Mouse (Mus musculus) gastrocnemius, postnatal 25 days (tissue): ENCODE data around the gene Cdipt. TPM values are rescaled to one million over a fixed set of nuclear protein-coding genes. Genes with fewer than 3 reads are reported as not detected.

ENCODE experiments used
- DNase-seq: peaks from one replicate; pipeline ENCODE4 v3.0.0; 2022
- total RNA-seq, 2 experiments: library from RNA; stranded (reverse); gene quantifications; 1 replicate in 1 of 2; 2 replicates in 1 of 2; pipeline ENCODE4 v1.2.3; 2021

The Cdipt gene
- total RNA-seq, 2 experiments from 2014 or later: 30.5 to 31.2 TPM

DNA sequence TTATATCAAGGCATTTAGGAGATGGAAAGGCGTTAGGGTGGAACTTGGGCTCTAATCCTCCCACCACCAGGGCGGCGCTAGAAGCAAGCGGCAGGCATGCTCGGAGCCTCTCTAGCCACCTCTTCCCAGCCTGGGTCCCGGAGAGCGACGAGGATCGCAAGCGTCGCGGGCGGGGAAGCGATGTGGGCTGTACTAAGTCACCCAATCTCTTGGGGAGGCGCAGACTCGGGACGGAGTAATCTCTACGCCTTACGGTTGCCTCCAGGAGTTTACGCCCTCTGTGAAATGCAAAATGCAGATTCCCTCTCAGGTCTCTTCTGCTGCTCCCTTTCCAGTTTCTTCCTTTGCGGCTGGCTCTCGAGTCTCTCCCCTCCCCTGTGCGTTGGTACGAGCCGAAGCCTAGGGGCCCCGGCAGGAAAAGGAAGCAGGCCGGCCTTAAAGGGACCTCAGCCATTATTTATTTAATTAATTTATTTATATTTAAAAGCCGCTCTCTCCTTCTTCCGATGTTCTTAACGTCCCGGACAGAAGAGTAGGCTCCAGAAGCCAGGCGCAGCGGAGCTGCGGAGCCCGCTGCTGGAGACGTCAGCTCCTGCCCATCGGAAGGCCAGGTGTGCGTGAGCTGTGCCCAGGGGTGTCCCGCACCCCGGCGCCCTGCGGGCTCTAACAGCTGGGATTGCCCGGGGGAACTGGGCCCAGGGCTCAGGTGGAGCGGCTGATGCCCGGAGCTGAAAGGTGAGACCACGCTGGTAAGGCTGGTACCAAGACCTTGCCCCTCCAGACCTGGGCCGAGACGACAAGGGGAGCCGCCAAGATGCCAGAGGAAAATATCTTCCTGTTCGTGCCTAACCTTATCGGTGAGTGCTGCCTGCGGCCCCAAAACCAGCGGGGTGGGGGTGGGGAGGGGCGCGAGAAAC, 494 bp downstream of the Cdipt start, which contains the start of gene Cdiptos:
TSS of gene Cdiptos (minus strand) at position 149 of the 917 bp plus-strand sequence.
- DNase-seq: peak; percentile 94

DNA sequence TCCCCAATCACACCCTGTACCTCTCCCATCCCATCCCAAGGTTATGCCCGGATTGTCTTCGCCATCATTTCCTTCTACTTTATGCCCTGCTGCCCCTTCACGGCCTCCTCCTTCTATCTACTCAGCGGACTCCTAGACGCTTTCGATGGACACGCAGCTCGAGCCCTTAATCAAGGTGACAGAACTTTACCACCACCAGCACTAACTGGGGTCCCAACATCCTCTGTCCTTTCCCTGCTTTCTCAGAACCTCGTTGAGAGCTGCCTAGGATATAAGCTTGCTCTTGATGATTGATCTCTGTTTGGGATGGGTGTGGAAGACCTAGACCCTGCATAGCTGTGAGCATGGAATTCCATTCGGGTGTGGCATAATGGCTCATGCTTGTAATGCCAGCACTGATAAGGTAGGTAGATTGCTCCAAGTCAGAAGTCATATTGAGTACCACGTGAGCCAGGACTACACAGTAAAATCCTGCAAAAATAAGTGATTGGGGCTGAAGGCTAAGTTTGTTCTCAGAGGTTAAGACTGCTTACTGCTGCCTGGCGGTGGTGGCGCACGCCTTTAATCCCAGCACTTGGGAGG, 1.3 kb downstream of the Cdipt start:
- no peak for DNase-seq

DNA sequence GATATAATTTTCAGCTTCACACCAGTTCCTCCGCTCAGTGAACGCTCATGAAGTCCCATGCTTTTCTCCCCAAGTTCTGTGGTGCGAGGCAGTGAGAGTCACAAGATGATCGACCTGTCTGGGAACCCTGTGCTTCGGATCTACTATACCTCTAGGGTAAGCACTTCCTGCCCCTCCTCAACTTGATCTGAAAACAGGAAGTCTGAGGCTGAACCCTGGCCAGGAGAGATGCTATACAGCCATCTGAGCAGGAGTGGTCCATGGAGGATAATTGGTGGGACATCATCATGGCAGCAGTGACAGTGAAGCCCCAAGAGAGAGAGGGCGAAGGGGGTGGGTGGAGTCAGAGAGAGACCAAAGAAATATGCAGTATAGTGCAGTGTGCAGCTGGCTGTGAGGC, 3.1 kb downstream of the Cdipt start:
- DNase-seq: no peak

DNA sequence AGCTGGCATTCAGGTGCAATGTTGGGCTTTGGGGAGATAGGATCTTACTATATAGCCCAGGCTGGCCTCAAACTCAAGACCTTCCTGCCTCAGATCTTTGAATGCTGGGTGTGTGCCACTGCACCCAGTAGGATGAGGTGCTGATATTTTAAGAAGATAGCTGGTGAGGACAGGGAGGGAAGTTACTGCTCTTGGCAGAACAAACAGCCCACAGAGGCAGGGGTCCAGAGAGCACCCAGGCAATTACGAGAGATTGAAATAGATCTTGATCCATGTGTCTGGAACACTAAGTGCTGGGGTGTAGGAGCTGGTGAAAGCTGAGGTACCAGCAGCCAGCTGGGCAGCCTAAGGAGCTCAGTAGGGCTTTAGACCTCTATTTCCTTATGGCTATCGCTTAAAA, 5.9 kb downstream of the Cdipt start:
- DNase-seq: peak; percentile 44

DNA sequence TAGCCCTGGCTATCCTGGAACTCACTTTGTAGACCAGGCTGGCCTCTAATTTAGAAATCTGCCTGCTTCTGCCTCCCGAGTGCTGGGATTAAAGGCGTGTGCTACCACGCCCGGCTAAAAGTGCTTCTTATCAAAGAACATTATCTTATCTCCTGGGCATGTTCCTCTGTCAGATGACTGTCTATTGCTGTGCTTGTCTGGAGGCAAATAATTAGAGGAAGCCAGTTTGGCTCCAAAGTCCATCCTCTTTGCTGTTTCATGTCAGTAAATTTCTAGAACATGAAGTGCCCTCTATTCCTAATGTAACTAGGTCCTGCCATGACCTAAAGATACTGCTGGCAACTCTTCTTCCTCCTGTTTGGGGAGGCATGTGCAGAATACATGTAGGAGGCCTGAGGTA, 6.3 kb downstream of the Cdipt start:
- DNase-seq: no peak

DNA sequence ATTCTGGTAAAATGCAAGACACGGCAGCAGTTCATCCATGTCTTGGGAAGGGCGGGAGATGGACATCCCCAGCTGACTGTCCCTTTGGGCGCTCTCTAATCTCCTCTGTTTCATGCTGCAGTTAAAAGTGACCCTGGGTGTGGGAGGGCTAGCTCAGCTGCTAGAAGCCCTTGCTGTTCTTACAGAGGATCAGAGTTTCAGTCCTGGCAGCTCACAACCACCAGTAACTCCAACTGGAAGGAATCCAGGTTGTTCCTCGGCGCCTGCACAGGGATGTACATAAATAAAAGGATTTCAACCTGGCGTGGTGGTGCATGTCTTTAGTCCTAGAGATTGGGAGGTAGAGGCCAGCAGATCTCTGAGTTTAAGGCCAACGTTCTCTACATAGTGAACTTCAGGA, 7.4 kb downstream of the Cdipt start:
- DNase-seq: no peak

DNA sequence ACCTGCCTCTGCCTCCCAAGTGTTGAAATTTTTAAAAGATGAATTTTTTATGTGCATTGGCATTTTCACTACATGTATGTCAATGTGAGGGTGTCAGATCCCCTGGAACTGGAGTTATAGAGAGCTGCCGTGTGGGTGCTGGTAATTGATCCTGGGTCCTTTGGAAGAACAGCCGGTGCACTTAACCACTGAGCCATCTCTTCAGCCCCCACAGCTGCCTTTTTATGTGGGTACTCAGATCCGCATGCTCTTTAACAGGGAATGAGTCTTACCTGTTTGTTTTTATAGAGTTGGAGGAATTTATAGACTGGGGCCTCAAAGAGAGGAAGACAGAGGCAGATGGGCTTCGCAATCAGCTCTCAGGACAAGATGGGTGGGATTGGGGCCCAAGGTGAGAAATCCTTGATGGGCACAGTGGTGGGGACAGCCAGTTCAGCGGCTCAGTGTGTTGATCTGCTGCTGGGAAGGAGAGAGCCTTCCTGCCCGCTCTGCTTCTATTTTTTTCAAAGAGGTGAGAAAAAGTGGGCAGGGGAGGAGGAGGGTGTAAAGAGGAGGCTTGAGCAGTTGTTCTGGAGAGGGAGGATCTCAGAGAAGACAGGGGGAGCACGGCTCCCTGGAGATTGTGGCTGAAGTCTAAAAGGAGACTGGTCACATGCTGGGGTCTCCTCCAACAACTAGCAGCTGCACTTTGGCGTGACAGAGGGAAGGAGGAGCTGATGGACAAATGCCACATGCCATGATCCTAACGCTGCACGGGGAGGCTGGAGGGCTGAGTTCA, 9.1 kb downstream of the Cdipt start:
- DNase-seq: no peak

DNA sequence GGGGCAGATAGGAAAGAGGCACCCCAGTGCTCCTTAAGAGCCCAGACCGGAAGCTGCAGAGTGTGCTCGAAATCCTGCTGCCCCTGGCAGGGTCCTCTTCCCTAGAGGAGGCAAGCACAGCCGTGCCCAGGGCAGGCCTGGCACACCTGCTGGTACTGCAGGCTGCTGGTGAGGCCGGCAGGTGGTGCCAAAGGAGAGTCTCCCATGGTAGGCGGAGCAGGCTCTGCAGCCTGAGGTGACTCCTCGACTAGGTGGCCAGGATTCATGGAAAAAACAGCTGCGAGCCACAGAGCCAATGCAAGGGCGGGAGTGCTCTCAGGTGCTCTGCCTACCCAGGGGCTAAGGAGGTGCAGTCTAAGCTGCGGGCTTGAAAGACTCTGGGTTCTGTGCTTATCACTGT, 10.6 kb downstream of the Cdipt start:
- DNase-seq: peak; percentile 53

DNA sequence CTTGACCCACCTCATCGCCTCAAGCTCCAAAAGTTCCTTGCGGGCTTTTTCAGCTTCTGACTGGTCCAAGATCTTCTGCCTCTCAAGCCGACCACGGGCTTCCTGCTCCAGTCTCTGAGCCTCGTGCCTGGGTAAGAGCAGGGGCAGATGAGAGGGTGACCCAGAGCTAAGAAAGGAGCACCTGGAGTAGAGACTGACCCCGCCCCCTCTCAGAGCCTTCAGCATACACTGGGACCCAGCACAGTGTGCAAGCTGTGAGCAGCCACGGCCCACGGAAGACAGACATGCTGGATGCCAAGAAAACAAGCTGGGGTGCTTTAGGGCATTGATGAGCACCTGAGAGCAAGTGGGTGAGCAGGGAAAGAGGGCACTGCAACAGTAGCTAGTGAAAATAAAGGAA, 13.1 kb downstream of the Cdipt start:
- no peak for DNase-seq

DNA sequence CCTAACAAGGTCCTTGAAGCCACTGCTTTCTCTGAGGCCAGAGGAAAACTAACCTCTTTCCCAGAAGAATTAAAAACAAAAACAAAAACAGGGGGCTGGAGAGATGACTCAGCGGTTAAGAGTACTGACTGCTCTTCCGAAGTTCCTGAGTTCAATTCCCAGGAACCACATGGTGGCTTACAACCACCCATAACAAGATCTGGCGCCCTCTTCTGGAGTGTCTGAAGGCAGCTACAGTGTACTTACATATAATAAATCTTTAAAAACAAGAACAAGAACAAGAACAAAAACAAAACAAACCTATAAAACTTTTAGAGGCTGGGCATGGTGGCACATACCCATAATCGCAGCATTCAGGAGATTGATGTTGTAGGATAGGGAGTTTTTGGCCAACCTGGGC, 20.7 kb downstream of the Cdipt start:
- DNase-seq: no peak

DNA sequence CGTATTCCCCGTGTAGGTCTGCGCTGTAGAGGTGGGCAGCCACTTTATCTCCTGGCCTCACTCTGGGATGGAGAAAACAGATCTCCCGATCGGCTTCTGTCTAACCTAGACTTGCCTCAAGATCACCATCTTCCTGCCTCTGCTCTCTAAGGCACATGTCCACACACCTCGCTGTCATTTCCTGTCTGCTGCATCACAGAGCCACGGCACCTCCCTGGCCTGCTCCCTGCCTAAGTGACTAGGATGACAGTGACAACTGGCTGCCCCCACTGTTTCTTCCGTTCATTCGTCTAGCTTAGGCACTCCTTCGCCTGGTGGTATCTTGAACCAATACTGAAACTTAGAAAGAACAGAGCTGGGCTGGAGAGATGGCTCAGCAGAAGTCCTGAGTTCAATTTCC, 23.9 kb downstream of the Cdipt start:
- DNase-seq: no peak

DNA sequence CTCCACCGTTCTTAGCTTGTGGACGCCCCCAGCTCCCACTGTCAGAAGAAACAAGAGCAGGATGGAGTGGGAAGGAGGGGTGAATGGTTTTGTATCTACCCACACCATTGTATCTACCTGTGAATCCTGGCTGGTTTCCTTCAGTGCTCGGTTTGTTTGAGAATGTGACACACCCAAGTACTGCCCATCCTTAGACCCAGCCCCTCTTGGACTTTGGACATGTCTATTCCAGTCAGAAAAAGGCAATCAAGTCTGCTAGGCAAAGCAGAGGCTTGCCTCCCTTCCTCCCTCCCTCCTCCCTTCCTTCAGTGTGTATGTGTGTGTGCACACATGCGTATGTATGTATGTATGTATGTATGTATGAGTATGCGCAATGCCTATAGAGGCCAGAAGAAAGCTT, 27.9 kb downstream of the Cdipt start:
- no peak for DNase-seq

DNA sequence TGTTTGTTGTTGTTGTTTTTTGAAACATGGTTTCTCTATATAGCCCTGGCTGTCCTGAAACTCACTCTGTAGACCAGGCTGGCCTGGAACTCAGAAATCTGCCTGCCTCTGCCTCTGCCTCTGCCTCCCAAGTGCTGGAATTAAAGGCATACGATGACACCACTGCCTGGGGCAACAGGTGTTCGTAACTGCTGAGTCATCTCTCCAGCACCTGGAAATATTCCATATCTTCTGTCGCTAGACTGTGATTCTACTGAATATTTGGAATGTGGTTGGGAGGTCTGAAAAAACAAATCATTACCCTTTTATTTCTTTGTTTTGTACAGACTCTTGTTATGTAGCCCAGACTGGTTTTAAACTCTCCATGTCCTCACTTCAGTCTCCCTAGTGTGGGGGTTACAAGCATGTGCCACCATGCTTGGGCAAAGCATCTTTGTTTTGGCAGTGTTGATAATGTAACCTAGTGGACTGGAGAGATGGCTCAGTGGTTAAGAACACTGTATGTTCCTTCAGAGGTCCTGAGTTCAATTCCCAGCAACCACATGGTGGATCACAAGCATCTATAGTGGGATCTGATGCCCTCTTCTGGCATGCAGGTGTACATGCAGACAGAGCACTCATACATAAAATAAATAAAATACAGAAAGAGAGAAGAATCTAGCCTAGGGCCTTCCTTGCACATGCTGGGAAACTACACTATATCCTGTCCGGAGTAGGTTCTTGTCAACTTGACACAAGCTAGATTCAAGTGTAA, 28.6 kb downstream of the Cdipt start:
- no peak for DNase-seq

DNA sequence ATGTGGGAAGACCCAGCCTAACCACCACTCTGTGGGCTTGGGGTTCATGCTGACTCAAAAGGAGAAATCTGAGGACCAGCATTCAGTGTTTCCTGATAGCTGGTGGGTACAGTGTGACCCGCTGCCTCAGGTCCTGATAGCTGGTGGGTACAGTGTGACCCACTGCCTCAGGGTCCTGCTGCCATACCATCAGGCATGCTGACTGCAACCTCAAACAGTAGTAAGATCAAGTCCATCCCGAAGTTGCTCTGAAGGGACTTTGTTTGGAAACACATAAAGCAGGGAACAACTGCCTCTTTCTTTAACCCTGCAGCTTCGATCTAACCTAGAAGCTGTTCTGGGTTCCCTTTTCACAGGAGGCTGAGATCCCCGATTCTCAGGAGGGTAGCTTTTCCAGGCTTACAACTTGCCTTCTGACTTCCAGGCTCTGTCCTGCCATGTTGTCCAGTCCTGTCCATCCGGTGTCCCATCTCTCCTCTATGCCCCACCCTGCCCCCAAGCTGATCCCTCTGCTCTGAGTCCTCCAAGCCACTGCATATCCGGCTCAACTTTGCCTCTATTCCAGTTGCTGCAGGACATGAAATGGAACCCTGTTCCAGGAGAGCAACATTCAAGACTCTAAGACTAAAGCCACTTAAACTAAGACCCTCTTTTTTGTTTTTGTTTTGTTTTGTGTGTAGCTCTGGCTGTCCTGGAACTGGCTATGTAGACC, 31.8 kb downstream of the Cdipt start:
- DNase-seq: no peak

DNA sequence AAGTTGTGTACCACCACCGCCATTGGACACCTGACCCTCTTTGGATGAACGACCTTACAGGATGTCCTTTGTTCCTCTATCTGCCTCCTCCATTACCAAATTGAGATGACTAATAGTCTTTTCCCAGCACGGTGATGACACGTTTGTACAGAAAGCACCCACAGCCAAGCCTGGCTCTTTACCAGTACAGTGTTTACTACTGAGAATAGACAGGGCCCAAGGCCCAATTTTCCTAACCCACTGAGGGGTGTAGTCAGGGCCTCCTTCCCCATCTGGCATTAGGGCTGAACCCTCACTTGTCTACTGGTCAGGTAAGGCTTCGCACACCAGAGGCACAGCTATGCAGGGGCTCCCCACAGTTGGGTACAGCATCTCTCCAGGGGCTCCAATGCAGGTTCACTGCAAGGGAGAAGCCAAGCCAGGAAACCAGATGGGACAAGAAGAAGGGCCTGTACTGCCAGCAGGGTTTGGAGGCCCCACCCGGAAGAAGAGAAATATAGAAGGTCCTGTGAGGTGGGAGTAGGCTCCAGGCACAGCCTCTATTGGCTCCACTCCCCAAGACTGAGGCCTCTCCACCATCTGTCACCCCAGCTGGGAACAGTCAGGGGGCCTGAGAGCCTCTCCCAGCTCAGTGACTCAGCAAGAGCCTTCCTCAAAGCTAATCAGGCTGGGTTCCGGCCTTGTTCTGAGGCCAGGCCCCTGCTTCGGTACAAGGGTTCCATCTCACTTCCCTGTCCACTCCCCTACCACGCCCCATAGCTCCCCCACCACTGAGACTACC, 32.7 kb downstream of the Cdipt start:
- peak; percentile 79 for DNase-seq

DNA sequence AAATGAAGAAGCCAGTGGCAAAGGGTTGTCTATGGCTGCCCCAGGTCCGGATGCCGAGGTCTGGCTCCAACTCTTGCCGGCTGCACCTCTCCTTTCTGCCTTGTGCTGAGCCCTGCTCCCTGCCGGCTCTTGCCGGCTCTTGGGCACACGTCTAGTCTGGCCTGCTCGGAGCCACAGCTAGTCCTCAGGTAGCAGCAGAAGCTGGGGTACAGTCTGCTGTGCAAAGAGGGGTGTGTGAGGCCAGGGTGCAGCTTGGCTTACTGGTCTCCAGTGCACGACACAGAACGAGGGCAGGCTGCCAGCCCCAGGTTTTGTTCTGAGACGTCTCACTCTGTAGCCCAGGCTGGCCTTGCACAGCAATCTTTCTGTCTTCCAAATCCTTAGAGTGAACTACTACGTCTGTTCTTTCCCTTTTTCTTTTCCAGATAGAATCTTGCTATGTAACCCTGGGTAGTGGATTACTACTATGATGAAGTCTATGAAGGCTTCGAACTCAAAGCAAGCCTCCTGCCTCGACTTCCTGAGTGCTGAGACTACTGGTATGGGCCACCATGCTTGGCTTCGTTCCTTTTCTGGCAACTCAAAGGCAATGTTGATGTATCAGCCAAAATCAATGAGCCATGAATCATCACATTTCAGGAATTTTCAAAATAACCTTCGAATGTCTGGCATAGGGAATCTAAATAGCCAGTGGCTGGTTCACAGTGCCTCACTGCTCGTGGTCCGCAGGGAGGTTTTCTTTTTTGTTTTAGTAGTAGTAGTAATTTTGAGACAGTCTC, 33.8 kb downstream of the Cdipt start:
- DNase-seq: no peak

DNA sequence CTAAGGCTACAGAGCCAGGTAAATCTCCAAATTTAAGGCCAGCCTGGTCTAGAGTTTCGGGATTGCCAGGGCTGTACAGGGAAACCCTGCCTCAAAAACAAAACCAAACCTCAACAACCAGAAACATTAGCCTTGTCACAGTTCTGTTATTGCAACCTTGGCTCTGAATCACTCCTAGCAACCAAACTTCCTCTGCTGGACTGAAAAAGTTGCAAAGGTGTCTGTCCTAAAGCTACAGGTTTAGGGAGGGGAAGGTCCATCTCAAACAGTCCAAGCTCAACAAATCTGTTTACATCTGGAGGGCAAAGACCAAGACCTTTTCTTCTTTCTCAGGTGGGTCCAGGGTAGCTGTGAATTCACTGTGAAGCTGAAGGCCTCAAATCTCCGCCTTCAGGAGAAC, 35.3 kb downstream of the Cdipt start:
- no peak for DNase-seq

DNA sequence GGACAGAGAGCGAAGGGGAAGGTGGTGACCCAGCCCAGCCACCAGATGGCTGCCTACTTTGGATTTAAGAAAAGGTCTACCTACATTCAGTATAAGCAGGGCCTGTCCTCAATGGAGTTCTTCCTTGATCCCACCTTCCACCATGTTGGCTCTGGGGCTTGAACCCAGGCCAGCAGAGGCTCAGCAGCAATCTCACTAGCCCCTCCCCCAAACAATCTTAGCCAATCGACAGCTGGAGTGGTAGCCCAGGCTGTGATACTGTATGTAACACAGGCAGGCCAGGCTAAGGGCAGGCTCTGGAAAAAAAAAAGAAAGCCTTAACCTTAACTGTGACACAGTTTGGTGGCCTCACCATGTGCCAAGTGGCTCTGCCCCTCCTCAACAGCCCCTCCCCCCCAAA, 36.0 kb downstream of the Cdipt start:
- DNase-seq: no peak

DNA sequence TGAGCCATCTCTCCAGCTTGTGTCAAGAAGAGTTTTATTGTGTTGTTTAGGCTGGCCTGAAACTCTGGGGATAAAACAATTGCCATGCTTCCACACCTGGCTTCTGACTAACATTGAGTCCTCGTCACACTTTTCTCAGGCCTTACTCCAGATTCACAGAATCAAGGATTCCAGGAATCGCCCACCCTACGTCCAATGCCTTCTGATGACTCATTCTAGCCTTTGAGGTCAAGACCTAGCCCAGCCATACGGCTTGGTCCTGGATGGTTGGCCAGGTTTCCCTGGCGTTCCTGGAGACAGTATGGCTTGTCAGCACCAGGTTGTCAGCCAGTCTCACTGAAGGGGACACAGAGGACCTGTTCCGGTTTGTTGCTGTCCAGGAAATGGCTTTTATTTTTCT, 36.7 kb downstream of the Cdipt start:
- no peak for DNase-seq

DNA sequence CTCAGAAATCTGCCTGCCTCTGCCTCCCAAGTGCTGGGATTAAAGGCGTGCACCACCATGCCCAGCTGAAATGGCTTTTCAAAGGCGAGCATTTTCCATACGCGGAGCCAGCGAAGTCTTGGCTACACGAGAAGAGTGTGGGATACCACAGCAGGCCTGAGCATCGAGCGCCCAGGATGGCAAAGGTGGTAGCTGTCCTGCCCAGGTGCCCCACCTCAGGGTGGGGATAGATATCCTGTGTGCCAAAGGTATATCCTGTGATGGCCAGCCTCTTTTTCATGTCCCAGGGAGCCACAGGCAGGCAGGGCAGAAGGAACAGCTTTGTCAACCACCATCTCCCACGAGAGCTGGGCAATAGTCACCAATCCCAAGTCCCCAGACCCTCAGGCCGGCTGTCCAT, 37.1 kb downstream of the Cdipt start:
- no peak for DNase-seq
